Mouse (Mus musculus): ENCODE measurements around the gene Fndc1.
A peak's percentile ranks its signal among the peaks of the same experiment; 100 is the strongest.

Gene Fndc1

DNA sequence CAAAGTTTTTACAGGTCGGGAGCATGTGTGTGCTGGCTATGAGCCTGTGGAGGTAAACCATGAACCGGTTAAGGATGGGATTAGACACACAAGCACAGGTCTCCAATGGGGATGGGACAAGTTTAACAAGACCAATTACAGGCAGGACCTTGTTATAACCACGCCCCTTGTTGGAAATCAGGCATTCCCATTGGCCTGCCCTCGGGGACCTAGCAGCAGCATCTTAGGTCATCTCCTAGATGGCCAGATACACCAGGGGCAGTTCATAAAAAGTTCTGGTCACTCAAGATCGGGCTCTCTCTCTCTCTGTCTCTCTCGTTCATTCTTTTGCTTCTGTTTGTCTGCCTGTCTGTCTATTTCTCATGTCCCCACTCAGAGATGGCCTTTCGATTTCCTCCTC lies 6.9 kb downstream of the Fndc1 start:
- DNase-seq (ENCODE audit: low spot score in 2 of 2), result no peak

DNA sequence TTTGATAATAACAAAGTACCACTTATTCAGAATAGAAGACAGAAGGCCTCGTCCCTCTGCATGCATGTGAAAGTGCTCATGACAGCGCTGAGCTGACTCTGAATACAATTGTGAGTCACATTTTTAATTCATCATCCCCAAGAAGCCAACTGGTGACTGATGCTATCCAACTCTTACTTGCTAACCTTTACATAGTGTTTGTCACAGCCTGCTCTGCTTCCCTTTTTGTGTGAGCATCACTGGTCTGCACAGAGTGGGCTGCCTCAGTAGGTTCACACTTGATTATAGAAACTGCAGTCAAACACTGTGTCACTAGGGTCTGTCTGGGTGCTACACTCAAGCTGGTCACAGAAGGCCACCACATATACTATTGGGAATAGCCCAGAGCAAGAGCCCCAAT lies 10.5 kb downstream of the Fndc1 start:
- no peak for DNase-seq (ENCODE audit: low spot score in 2 of 2)

DNA sequence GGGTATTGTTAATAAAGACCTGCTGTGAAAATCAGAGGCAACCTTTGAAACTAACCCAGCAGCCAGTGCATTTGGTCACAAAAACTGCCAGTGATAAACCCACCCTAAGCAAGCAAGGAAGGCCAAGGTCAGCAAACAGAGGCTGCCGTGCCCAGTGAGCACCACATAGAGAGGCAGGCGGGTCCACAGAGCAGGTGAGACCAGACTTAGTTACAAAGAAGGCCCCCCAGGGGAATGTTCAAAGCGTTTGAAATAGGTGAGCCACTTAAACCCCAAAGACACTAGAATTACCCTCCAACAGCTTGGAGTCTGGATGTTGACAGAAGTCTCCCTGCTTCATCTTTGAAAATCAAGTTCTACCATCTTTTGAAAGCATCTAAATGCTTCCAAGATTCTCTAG lies 12.7 kb downstream of the Fndc1 start:
- DNase-seq (ENCODE audit: low spot score in 2 of 2), result no peak

GRCm38 (mm10) chr17:7808043-7808442 lies 19.1 kb downstream of the Fndc1 start:
- no peak for DNase-seq (ENCODE audit: low spot score in 2 of 2)

DNA sequence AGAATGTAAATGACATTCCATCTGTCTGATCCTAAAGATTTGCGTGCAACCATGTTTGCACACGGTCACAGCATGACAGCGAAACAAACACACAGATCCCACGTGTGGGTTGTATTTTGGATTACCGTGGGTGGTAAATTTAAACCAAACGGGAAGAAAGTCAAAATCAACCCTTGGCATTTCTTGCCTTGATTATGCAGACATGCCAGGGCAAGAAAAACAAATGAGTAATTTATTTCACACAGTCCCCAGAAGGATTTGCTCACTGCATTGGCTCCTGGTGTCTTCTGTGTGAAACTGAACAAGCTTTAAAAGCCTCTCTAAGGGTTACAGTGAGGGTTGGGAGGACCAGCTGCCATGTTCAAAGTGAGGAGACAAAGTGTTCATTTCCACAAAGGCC lies 22.0 kb downstream of the Fndc1 start:
- no peak for DNase-seq (ENCODE audit: low spot score in 2 of 2)

DNA sequence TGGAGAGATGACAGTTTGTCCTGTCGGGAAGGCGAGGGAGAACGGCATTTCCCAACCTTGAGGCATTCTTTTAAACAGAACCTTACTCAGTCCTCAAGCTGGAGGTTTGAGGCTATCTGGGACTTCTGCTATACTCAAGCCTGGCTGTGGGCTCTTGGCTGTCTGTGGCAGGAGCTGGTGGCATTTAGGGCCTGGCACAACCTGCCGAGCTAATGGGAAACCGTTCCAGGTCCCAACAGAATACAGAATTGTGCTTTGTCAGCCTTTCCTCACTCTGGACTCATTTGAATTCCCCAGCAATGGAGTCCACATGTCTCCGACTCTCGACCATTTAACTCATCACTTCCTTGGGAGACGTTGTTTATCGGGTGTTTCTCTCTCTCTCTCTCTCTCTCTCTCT lies 24.6 kb downstream of the Fndc1 start:
- DNase-seq (ENCODE audit: low spot score in 2 of 2), result no peak

GRCm38 (mm10) chr17:7799894-7800293 lies 27.2 kb downstream of the Fndc1 start:
- no peak for DNase-seq (ENCODE audit: low spot score in 2 of 2)

DNA sequence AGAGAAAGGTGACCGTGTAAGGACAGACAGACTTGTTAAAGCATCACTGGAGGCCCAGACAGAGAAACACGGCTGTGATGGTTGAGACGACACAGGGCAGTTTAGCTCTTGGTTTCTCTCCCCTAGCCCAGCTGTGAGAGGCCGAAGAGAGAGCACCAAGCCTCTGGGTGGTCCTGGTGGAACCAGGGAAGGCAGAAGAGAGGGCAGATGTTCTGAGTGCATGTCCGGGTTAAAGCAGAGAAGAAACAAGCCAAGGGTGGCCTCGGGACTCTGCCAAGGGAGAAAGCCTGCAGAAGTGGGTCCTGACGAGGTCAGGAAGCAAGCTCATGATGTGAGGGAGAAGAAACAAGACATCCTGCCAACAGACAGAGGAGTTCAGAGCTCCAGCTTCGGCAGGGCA lies 31.5 kb downstream of the Fndc1 start:
- DNase-seq (ENCODE audit: low spot score in 2 of 2), result no peak

DNA sequence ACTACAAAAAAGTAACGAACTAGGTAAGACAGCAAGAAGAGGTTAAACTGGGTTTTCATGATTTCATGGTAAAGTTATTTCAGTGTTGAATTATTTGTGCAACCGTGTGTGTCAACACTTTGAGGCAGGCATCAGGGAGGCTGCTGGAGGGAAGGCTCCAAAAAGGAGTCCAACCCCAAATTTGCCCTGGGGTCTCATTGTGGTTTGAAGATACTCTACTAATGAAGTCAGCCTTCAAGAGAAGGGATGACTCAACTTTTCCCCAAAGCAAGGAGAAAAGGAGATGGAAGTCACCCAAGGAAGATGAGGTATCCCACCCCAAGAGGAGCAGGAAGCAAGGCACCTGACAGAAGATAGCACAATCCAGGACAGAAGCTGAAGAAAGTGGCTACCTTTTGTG lies 31.9 kb downstream of the Fndc1 start:
- DNase-seq (ENCODE audit: low spot score in 2 of 2), result no peak

GRCm38 (mm10) chr17:7794093-7794492 lies 33.0 kb downstream of the Fndc1 start:
- no peak for DNase-seq (ENCODE audit: low spot score in 2 of 2)

DNA sequence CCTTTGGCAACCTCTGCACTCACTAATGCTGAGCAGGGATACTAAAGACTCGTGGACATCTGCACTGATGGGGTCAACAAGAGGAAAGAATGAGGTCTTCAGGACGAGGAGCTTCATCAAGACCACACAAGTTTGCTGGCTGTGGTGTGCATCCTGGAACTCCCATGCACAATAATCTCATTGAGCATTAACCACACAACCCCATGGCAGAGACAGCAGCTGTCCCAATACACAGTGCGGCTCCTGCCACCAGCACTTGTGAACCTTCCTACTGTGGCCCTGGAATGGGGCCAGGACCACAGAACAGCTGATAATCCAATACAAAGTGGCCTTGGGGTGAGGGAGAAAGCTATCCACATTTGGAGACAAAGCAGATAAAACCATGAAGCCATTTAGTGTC lies 36.6 kb downstream of the Fndc1 start:
- DNase-seq (ENCODE audit: low spot score in 2 of 2), result no peak

- no peak for DNase-seq (ENCODE audit: low spot score in 2 of 2)
These were observed 53.0 kb downstream of the Fndc1 start for GRCm38 (mm10) chr17:7774101-7774500.

- DNase-seq (ENCODE audit: low spot score in 2 of 2), result no peak
These were observed 67.3 kb downstream of the Fndc1 start for GRCm38 (mm10) chr17:7759786-7760185.

GRCm38 (mm10) chr17:7755001-7755400 lies 72.1 kb downstream of the Fndc1 start:
- DNase-seq (ENCODE audit: low spot score in 2 of 2), result no peak

DNA sequence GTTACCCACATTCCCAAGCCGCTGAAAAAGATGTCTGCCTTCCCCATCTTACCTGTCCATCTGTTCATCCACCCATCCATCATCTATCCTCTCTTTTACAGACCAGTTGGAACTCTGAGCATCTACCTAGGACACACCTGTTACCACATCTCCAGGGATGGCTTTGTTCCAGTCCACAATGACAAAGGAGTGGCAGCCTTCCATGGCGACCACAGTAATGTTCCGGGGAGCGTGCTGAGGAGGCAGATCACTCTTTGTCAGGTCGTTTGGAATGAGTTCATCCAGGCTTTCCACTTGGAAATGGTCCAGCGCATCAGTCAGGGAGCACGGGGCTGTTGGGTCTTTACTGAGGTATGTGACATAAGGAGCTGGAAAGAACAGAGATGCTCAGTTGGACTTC lies 73.7 kb downstream of the Fndc1 start:
- DNase-seq (ENCODE audit: low spot score in 2 of 2), result no peak

DNA sequence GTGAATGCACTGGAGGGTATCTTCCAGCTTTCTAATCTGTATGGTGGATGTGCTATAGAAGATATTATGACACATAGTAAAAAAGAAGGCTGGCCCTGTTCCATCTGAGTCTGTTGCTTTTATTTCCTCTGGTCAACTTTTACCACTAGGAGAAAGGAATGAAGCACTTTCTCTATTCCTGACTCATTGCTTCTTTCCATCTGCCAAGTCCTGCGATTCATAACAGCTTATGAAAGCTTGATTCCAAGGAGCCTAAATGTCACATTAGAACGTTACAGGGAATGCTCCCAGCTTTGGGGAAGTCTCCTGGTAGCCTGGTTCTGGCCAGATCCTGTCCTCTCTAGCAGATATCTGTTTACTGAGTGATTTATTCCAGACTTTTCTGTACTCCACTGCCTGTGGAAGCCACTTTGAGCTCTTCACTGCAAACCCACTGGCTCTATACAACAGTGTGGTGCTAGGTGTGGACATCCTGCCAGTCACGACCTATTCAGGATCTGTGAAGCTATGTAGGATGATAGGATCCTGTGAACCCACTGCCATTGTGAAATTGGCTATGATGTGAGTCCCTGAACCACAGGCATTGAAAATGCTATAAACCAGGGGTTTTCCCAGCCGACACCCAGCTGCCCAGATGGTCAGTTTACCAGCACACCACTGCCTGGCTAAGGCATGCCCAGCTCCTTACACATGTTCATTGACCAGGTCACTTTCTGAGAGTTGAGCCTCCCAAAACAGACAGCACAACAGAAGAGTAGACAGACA lies 77.9 kb downstream of the Fndc1 start:
- no peak for DNase-seq (ENCODE audit: low spot score in 2 of 2)

DNA sequence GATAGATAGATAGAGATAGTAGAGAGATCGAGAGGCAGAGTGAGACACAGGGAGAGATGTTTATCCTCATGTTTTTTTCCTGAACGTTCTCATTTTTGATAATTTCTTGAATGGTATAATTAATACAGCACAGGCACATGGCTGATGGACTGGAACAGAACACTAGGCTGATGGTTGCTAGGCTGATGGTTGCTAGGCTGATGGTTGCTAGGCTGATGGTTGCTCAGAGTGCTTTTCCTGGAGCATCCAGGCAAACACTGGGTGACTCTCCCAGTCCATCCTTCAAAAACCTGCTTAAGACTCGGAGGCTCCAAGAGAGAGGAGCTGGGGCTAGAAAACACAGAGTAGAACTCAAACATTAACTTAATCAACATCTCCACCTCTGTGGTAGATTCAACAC lies 80.3 kb downstream of the Fndc1 start:
- DNase-seq (ENCODE audit: low spot score in 2 of 2), result no peak

GRCm38 (mm10) chr17:7744976-7745375 lies 82.1 kb downstream of the Fndc1 start:
- peak in 1 of 2 experiments; percentile 14 for DNase-seq (ENCODE audit: low spot score in 2 of 2)

GRCm38 (mm10) chr17:7740988-7741387 lies 86.1 kb downstream of the Fndc1 start:
- no peak for DNase-seq (ENCODE audit: low spot score in 2 of 2)

- no peak for DNase-seq (ENCODE audit: low spot score in 2 of 2)
These were observed 104.1 kb downstream of the Fndc1 start for GRCm38 (mm10) chr17:7722991-7723390.

DNA sequence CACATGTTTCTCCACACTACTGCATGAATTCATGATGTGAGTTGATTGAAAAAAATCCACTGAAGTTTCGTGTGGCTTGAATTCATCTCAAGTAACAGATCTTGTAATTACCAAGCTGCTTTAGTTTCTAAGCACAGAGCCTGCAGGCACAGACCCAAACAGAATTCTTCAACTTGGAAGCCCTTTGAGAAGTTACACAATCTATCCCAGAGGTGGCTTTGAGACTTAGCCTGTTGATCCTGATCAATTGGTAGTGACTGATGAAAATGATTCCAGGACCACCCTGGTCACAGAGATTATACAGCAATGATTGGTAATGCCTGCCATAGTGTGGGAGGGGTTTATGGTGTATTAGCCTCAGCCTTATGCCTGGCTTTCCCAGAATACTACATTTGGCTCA lies 108.2 kb downstream of the Fndc1 start:
- no peak for DNase-seq (ENCODE audit: low spot score in 2 of 2)

DNA sequence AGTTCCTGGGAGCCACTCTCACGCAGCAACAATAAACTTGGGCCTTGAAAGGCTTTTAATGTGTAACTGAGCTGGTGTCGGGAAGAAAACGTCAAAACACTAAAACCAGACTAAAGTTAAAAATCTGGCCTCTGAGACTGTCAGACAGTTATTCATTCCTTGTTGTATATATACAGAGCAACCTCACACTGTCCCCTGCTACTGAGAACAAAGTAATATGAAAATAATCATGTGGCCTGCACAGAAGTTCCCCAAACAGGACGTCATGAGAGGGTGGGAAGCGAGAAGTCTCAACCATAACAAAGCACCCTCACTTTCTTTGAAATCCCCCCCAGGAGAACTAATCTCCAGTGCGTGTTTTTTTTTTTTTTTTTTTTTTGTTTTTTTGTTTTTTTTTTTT lies 109.2 kb downstream of the Fndc1 start:
- no peak for DNase-seq (ENCODE audit: low spot score in 2 of 2)

GRCm38 (mm10) chr17:7713020-7713419 lies 114.1 kb downstream of the Fndc1 start:
- no peak for DNase-seq (ENCODE audit: low spot score in 2 of 2)

DNA sequence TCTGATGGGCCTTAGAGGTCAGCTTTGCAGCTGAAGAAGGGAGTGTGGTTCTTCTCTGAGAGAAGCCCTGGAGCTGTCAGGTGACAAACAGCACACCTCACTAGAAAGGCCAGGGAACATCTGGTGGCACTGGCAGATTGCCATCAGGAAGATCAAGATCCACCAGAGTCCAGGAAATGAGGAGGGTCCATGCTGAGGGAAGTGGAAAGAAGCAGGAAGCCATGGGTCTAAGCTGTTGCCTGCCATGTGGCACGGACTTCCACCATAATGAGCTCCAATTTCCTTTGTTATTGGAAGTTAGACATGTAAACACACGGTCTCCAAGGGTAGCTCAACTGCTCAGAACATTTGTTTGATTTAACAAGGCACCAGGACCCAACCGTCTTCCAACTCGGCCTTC lies 120.0 kb downstream of the Fndc1 start:
- DNase-seq (ENCODE audit: low spot score in 2 of 2), result no peak

All from frontal cortex, postnatal 14 days (tissue).